Mouse (Mus musculus): ENCODE measurements around the gene Plekha4. TPM values are rescaled to one million over a fixed set of nuclear protein-coding genes. Genes with fewer than 3 reads are reported as not detected.
A peak's percentile ranks its signal among the peaks of the same experiment; 100 is the strongest.
"Not testable (repeated sequence)": the region's sequence is repeated elsewhere in the genome, so short reads cannot be mapped to it uniquely, and the experiment has no call there.

Gene Plekha4
- polyA plus RNA-seq, 1 experiment from 2014 or later: 0.43 TPM

- H3K4me1 ChIP-seq (replicated peaks): peaks cover 68% of the 10 kb centered on the region
- peaks cover 40% of the 10 kb centered on the region for H3K36me3 ChIP-seq
- peak overlapping the region; percentile 80 for H3K4me2 ChIP-seq
- ATAC-seq (ENCODE audit: low read depth): no peak
- H3K27me3 ChIP-seq: no peaks in the 10 kb centered on the region
- peak overlapping the region; percentile 99 for H3K27ac ChIP-seq
- H3K9me3 ChIP-seq (replicated peaks): no peaks in the 10 kb centered on the region
- peak overlapping the region; percentile 99 for H3K4me3 ChIP-seq (replicated peaks)
- WGBS (ENCODE audit: insufficient replicate concordance): 42% methylated on average over 13 of the region's 13 CpGs
- H3K9ac ChIP-seq: peak overlapping the region; percentile 100
- no peak for DNase-seq
These were observed 2.4 kb upstream of the Plekha4 start for GRCm38 (mm10) chr7:45523678-45524170.

GRCm38 (mm10) chr7:45524841-45525621, 1.1 kb upstream of the Plekha4 start:
- 4% methylated on average over 12 of the region's 12 CpGs for WGBS (ENCODE audit: insufficient replicate concordance)
- H3K9ac ChIP-seq: peak overlapping the region; percentile 100
- H3K4me1 ChIP-seq (replicated peaks): peaks cover 67% of the 10 kb centered on the region

GRCm38 (mm10) chr7:45526474-45527120, 467 bp downstream of the Plekha4 start:
- H3K9ac ChIP-seq: peak overlapping the region; percentile 100
- peak overlapping the region; percentile 99 for H3K27ac ChIP-seq
- no peaks in the 10 kb centered on the region for H3K9me3 ChIP-seq (replicated peaks)
- 16% methylated on average over 7 of the region's 7 CpGs for WGBS (ENCODE audit: insufficient replicate concordance)
- H3K27me3 ChIP-seq: no peaks in the 10 kb centered on the region
- DNase-seq (peak; percentile 46), ATAC-seq (ENCODE audit: low read depth) (no peak)
- peaks cover 60% of the 10 kb centered on the region for H3K4me1 ChIP-seq (replicated peaks)
- peaks cover 31% of the 10 kb centered on the region for H3K36me3 ChIP-seq
- H3K4me3 ChIP-seq (replicated peaks): peak overlapping the region; percentile 99
- H3K4me2 ChIP-seq: peak overlapping the region; percentile 80

More at GRCm38 (mm10) chr7:45524841-45525621, 1.1 kb upstream of the Plekha4 start:
- DNase-seq: peak; percentile 92
- Histone ChIP-seq H3K9me3 (replicated peaks) (no peaks in the 10 kb centered on the region), H3K27me3 (no peaks in the 10 kb centered on the region), H3K4me2 (peak overlapping the region; percentile 80), H3K36me3 (peaks cover 40% of the 10 kb centered on the region), H3K27ac (peak overlapping the region; percentile 99), H3K4me3 (replicated peaks) (peak overlapping the region; percentile 99)
- ATAC-seq (ENCODE audit: low read depth): peak; percentile 86

- peak overlapping the region; percentile 100 for H3K9ac ChIP-seq
- H3K27ac ChIP-seq: peak overlapping the region; percentile 99
- peak overlapping the region; percentile 99 for H3K4me3 ChIP-seq (replicated peaks)
- peaks cover 25% of the 10 kb centered on the region for H3K36me3 ChIP-seq
- peaks cover 54% of the 10 kb centered on the region for H3K4me1 ChIP-seq (replicated peaks)
- not testable (repeated sequence) for ATAC-seq (ENCODE audit: low read depth); DNase-seq; H3K9me3 ChIP-seq (replicated peaks); H3K27me3 ChIP-seq
- H3K4me2 ChIP-seq: peak overlapping the region; percentile 80
- 67% methylated on average over 6 of the region's 6 CpGs for WGBS (ENCODE audit: insufficient replicate concordance)
These were observed 1.0 kb downstream of the Plekha4 start for GRCm38 (mm10) chr7:45527169-45527568.

GRCm38 (mm10) chr7:45529461-45529860, 3.3 kb downstream of the Plekha4 start:
- H3K9me3 ChIP-seq (replicated peaks): no peaks in the 10 kb centered on the region
- H3K4me3 ChIP-seq (replicated peaks): no peak overlapping the region
- H3K36me3 ChIP-seq: peaks cover 3% of the 10 kb centered on the region
- H3K27me3 ChIP-seq: 0 out of 2 replicates have a peak, but pooled peaks cover 4% of the 10 kb centered on the region
- peaks cover 36% of the 10 kb centered on the region for H3K4me1 ChIP-seq (replicated peaks)
- 5% methylated on average over 6 of the region's 6 CpGs for WGBS (ENCODE audit: insufficient replicate concordance)
- peak overlapping the region; percentile 34; the same call in 1 of the 2 replicates for H3K27ac ChIP-seq
- H3K9ac ChIP-seq: peak overlapping the region; percentile 10; the same call in 1 of the 2 replicates
- peak overlapping the region; percentile 24; the same call in 1 of the 2 replicates for H3K4me2 ChIP-seq
- DNase-seq (no peak), ATAC-seq (ENCODE audit: low read depth) (no peak)

GRCm38 (mm10) chr7:45530643-45531042, 4.5 kb downstream of the Plekha4 start:
- Histone ChIP-seq H3K4me2 (no peak overlapping the region), H3K27ac (no peak overlapping the region), H3K9me3 (replicated peaks) (no peaks in the 10 kb centered on the region), H3K4me3 (replicated peaks) (no peak overlapping the region), H3K9ac (no peak overlapping the region), H3K36me3 (no peaks in the 10 kb centered on the region), H3K27me3 (0 out of 2 replicates have a peak, but pooled peaks cover 4% of the 10 kb centered on the region), H3K4me1 (replicated peaks) (peaks cover 28% of the 10 kb centered on the region)
- 68% methylated on average over 2 of the region's 2 CpGs for WGBS (ENCODE audit: insufficient replicate concordance)
- DNase-seq (no peak), ATAC-seq (ENCODE audit: low read depth) (no peak)

- Histone ChIP-seq H3K27ac (no peak overlapping the region), H3K27me3 (peaks cover 15% of the 10 kb centered on the region), H3K4me1 (replicated peaks) (peaks cover 7% of the 10 kb centered on the region), H3K9me3 (replicated peaks) (no peaks in the 10 kb centered on the region), H3K9ac (no peak overlapping the region), H3K36me3 (no peaks in the 10 kb centered on the region), H3K4me2 (no peak overlapping the region), H3K4me3 (replicated peaks) (no peak overlapping the region)
- DNase-seq: no peak
- 65% methylated on average over 1 of the region's 1 CpGs for WGBS (ENCODE audit: insufficient replicate concordance)
- no peak for ATAC-seq (ENCODE audit: low read depth)
These were observed 9.5 kb downstream of the Plekha4 start for GRCm38 (mm10) chr7:45535676-45536075.

GRCm38 (mm10) chr7:45537602-45538001, 11.5 kb downstream of the Plekha4 start:
- H3K4me1 ChIP-seq (replicated peaks): peaks cover 7% of the 10 kb centered on the region
- peak overlapping the region; percentile 61 for H3K4me2 ChIP-seq
- H3K9ac ChIP-seq: no peak overlapping the region
- no peak for ATAC-seq (ENCODE audit: low read depth)
- DNase-seq: no peak
- H3K27me3 ChIP-seq: peaks cover 15% of the 10 kb centered on the region
- H3K9me3 ChIP-seq (replicated peaks): no peaks in the 10 kb centered on the region
- H3K27ac ChIP-seq: no peak overlapping the region
- H3K4me3 ChIP-seq (replicated peaks): peak overlapping the region; percentile 46
- WGBS (ENCODE audit: insufficient replicate concordance): 75% methylated on average over 10 of the region's 10 CpGs
- H3K36me3 ChIP-seq: no peaks in the 10 kb centered on the region

GRCm38 (mm10) chr7:45538163-45539041, 12.3 kb downstream of the Plekha4 start:
- no peaks in the 10 kb centered on the region for H3K36me3 ChIP-seq
- H3K4me1 ChIP-seq (replicated peaks): peaks cover 7% of the 10 kb centered on the region
- DNase-seq: no peak
- no peak overlapping the region for H3K27ac ChIP-seq
- peak; percentile 28; the same call in 1 of the 2 replicates for ATAC-seq (ENCODE audit: low read depth)
- H3K4me2 ChIP-seq: peak overlapping the region; percentile 61
- H3K9me3 ChIP-seq (replicated peaks): no peaks in the 10 kb centered on the region
- peak overlapping the region; percentile 46 for H3K4me3 ChIP-seq (replicated peaks)
- WGBS (ENCODE audit: insufficient replicate concordance): 7% methylated on average over 27 of the region's 29 CpGs
- peaks cover 14% of the 10 kb centered on the region for H3K27me3 ChIP-seq
- peak overlapping the region; percentile 47 for H3K9ac ChIP-seq

- peaks cover 7% of the 10 kb centered on the region for H3K4me1 ChIP-seq (replicated peaks)
- H3K36me3 ChIP-seq: no peaks in the 10 kb centered on the region
- no peak overlapping the region for H3K9ac ChIP-seq
- no peak overlapping the region for H3K4me3 ChIP-seq (replicated peaks)
- no peak overlapping the region for H3K27ac ChIP-seq
- WGBS (ENCODE audit: insufficient replicate concordance): 64% methylated on average over 3 of the region's 3 CpGs
- peak; percentile 14; the same call in 1 of the 2 replicates for ATAC-seq (ENCODE audit: low read depth)
- no peak for DNase-seq
- H3K27me3 ChIP-seq: peaks cover 15% of the 10 kb centered on the region
- H3K9me3 ChIP-seq (replicated peaks): no peaks in the 10 kb centered on the region
- H3K4me2 ChIP-seq: no peak overlapping the region
These were observed 13.0 kb downstream of the Plekha4 start for GRCm38 (mm10) chr7:45539095-45539494.

Measured in liver, embryonic 13.5 days (tissue).